ENCODE assay signal across 28 mouse cellular contexts in the genomic region with DNA sequence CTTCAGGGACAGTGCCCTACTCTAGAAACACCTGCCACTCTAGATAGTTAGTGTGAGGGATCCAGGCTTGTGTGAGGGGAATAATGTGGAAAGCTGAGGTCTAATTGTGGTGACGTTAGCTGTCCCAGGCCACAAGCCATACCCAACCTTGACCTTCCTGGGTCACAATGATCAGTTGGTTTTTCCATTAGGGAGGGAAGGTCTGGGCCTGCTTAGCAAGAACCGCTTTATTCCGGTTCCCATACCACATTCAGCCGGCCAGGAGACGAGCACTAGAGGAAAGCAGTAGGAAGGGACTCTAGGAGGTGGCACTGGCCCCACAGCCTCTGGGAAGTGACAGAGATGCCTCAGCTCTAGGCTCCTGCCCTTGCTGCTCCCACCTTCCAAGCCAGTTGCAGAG. TPM values are rescaled to one million over a fixed set of nuclear protein-coding genes. Genes with fewer than 3 reads are reported as not detected.
DNase-seq lines count a peak whose midpoint lies in the region; ATAC-seq and TF ChIP-seq lines count a peak whose summit lies in the region.
"Had no signal": no experiment of that assay in that cellular context is flagged by ENCODE, and none has a peak within 500 bp of the region (broad histone marks: within the 10 kb centered on the region; RNA-seq: fewer than 3 reads in every experiment).

No protein-coding gene starts in this region.

- H3K9me3 ChIP-seq in kidney, embryonic 15.5 days (replicated peaks) = no peaks in the 10 kb centered on the region
- H3K9me3 ChIP-seq in forebrain, postnatal 0 days (ENCODE audit: low read length) = no peaks in the 10 kb centered on the region
- H3K9me3 ChIP-seq: embryonic facial prominence, embryonic 12.5 days; forebrain, embryonic 15.5 days; heart, embryonic 13.5 days; hindbrain, embryonic 12.5 days had no signal

- no peak for ATAC-seq in kidney, embryonic 15.5 days (replicated peaks; ENCODE audit: low FRiP score)
- ATAC-seq in forebrain, postnatal 0 days = no peak
- ATAC-seq: CD4-positive, CD25-positive, alpha-beta regulatory T cell, adult 4 months; forebrain, embryonic 15.5 days; hindbrain, embryonic 16.5 days had no signal

- TF ChIP-seq POLR2A in kidney, adult 2 months (IDR thresholded peaks at IDR 0.05; ENCODE audit: low read depth, low read length) = no peak

- no peaks in the 10 kb centered on the region for H3K36me3 ChIP-seq in kidney, adult 2 months (ENCODE audit: control insufficient read depth, insufficient read depth, low read length)
- H3K36me3 ChIP-seq in kidney, embryonic 15.5 days = no peaks in the 10 kb centered on the region
- peaks cover 9% of the 10 kb centered on the region for H3K36me3 ChIP-seq in forebrain, postnatal 0 days (ENCODE audit: insufficient read depth)
- H3K36me3 ChIP-seq: embryonic facial prominence, embryonic 12.5 days; forebrain, embryonic 15.5 days had no signal

- H3K27me3 ChIP-seq in kidney, adult 2 months (replicated peaks; ENCODE audit: control insufficient read depth, insufficient read depth, low read length) = no peaks in the 10 kb centered on the region
- H3K27me3 ChIP-seq in kidney, embryonic 15.5 days = peaks cover 25% of the 10 kb centered on the region
- H3K27me3 ChIP-seq in forebrain, postnatal 0 days (ENCODE audit: insufficient read depth, low read length) = no peaks in the 10 kb centered on the region
- H3K27me3 ChIP-seq: forebrain, embryonic 15.5 days had no signal

- H3K4me2 ChIP-seq in kidney, embryonic 15.5 days = no peak overlapping the region
- H3K4me2 ChIP-seq in forebrain, postnatal 0 days (ENCODE audit: low read depth) = no peak overlapping the region
- H3K4me2 ChIP-seq: embryonic facial prominence, embryonic 12.5 days; forebrain, embryonic 15.5 days; heart, embryonic 13.5 days; hindbrain, embryonic 12.5 days had no signal

- H3K9ac ChIP-seq in kidney, embryonic 15.5 days = no peak overlapping the region
- no peak overlapping the region for H3K9ac ChIP-seq in forebrain, postnatal 0 days
- H3K9ac ChIP-seq: embryonic facial prominence, embryonic 12.5 days; forebrain, embryonic 15.5 days; heart, embryonic 13.5 days; hindbrain, embryonic 12.5 days had no signal

- H3K4me1 ChIP-seq in kidney, adult 2 months (ENCODE audit: control insufficient read depth, insufficient read depth, low read length) = no peaks in the 10 kb centered on the region
- peaks cover 16% of the 10 kb centered on the region for H3K4me1 ChIP-seq in kidney, embryonic 15.5 days
- H3K4me1 ChIP-seq in forebrain, postnatal 0 days (ENCODE audit: insufficient read depth) = peaks cover 8% of the 10 kb centered on the region

- WGBS in kidney, adult 2 months = 68% methylated on average over 5 of the region's 5 CpGs
- WGBS in kidney, embryonic 15.5 days = 79% methylated on average over 5 of the region's 5 CpGs
- WGBS in forebrain, postnatal 0 days = 88% methylated on average over 5 of the region's 5 CpGs

- TF ChIP-seq CTCF in kidney, adult 2 months (conservative IDR thresholded peaks at IDR 0.05; ENCODE audit: insufficient read depth, insufficient read length, low read depth, low read length) = no peak
- no peak for TF ChIP-seq CTCF in forebrain, postnatal 0 days (IDR thresholded peaks at IDR 0.05; ENCODE audit: low read depth)

- peak overlapping the region; percentile 45; the same call in 1 of the 2 replicates for H3K27ac ChIP-seq in kidney, adult 2 months (ENCODE audit: insufficient read depth, low read depth, low read length)
- no peak overlapping the region for H3K27ac ChIP-seq in kidney, embryonic 15.5 days
- no peak overlapping the region for H3K27ac ChIP-seq in forebrain, postnatal 0 days (ENCODE audit: low read depth, low read length)
- H3K27ac ChIP-seq: embryonic facial prominence, embryonic 12.5 days; forebrain, embryonic 15.5 days; heart, embryonic 13.5 days; hindbrain, embryonic 12.5 days had no signal

- peak; percentile 52 for DNase-seq in adrenal gland, adult 2 months
- DNase-seq in adrenal gland, postnatal 36 days = no peak
- DNase-seq in kidney, adult 2 months = peak; percentile 49
- peak; percentile 66 for DNase-seq in ES-CJ7 (ENCODE audit: low read depth, low spot score)
- DNase-seq in kidney, postnatal 25 days = peak; percentile 19 to 70
- DNase-seq in lung, postnatal 36 days = no peak
- DNase-seq in forebrain, postnatal 0 days = no peak
- DNase-seq: adrenal gland, adult 8-10 months; B cell, adult 2 months; cerebellum, adult 11 months; cerebellum, adult 8-10 months; cerebellum, postnatal 14 days; embryo, embryonic 11 days; gastrocnemius, postnatal 25 days; heart, postnatal 10 days; heart, postnatal 4 days had no signal

- no peak overlapping the region for H3K4me3 ChIP-seq in kidney, adult 2 months (ENCODE audit: insufficient read depth, low read depth, low read length)
- no peak overlapping the region for H3K4me3 ChIP-seq in kidney, embryonic 15.5 days (replicated peaks)
- H3K4me3 ChIP-seq in forebrain, postnatal 0 days (ENCODE audit: low read depth, low read length) = no peak overlapping the region
- H3K4me3 ChIP-seq: embryonic facial prominence, embryonic 12.5 days; forebrain, embryonic 15.5 days; heart, embryonic 13.5 days; hindbrain, embryonic 12.5 days had no signal

RNA-seq across cellular contexts. Expression of gene Fam92b, which starts 13.2 kb away (rescaled TPM):
- 1 to 10 TPM in 1 of 2 experiments, under 1 TPM in 1; 0.61 to 1.4 TPM for total RNA-seq in adrenal gland, adult 2 months (2021)
- 0.95 and 1.7 TPM in 2 replicates for polyA plus RNA-seq in adrenal gland, adult 2 months (2012; rRNA removed)
- total RNA-seq in adrenal gland, postnatal 36 days (2021) = 1 to 10 TPM in 1 of 2 experiments, under 1 TPM in 1; 0.53 to 1.2 TPM
- not detected in 2 replicates for polyA plus RNA-seq in kidney, adult 2 months (2012; rRNA removed)
- polyA plus RNA-seq in kidney, embryonic 15.5 days (2015; fragmentation: Nextera tagmentation; extraction: Ambion mirVana) = 0.13 TPM in 1 of 2 replicates, not detected in the other
- total RNA-seq in forebrain, postnatal 0 days (2014; rRNA removed) = 1.2 and 2.1 TPM in 2 replicates
- polyA plus RNA-seq in forebrain, postnatal 0 days (2015; fragmentation: Nextera tagmentation; extraction: Ambion mirVana) = 1.1 and 1.6 TPM in 2 replicates
- total RNA-seq: common myeloid progenitor, adult 5-6 weeks; gastrocnemius, adult 18-20 months; gastrocnemius, postnatal 25 days; granulocyte monocyte progenitor cell, adult 5-6 weeks; heart, adult 8-10 months; heart, postnatal 10 days; heart, postnatal 4 days; MEL had no signal
- polyA plus RNA-seq: CD4-positive, CD25-positive, alpha-beta regulatory T cell, adult 4 months; heart, embryonic 13.5 days had no signal

RNA-seq across cellular contexts. Expression of gene 6430548M08Rik, which starts 50.1 kb away (rescaled TPM):
- total RNA-seq in adrenal gland, adult 2 months (2021) = 100 to 1,000 TPM in 1 of 2 experiments, 10 to 100 TPM in 1; 98.5 to 118 TPM
- 107 and 149 TPM in 2 replicates for polyA plus RNA-seq in adrenal gland, adult 2 months (2012; rRNA removed)
- total RNA-seq in adrenal gland, postnatal 36 days (2021) = 100 to 1,000 TPM in 1 of 2 experiments, 10 to 100 TPM in 1; 77.7 to 152 TPM
- 8.4 and 8.8 TPM in 2 replicates for polyA plus RNA-seq in kidney, adult 2 months (2012; rRNA removed)
- polyA plus RNA-seq in kidney, embryonic 15.5 days (2015; fragmentation: Nextera tagmentation; extraction: Ambion mirVana) = 5.8 and 6.1 TPM in 2 replicates
- total RNA-seq in forebrain, postnatal 0 days (2014; rRNA removed) = 49.0 and 59.6 TPM in 2 replicates
- 27.8 and 32.7 TPM in 2 replicates for polyA plus RNA-seq in forebrain, postnatal 0 days (2015; fragmentation: Nextera tagmentation; extraction: Ambion mirVana)

Comparison
In these comparisons a context has a peak if more than half of its experiments do, and no peak if none do; other contexts are left out.
1. DNase-seq: peak in adrenal gland, adult 2 months (single experiment), kidney, adult 2 months (single experiment), ES-CJ7 (single experiment) and kidney, postnatal 25 days (2 of 2); none in adrenal gland, postnatal 36 days (0 of 2), lung, postnatal 36 days (single experiment) and forebrain, postnatal 0 days (single experiment).